Mouse (Mus musculus): Measurements from ENCODE around the gene Ano6. TPM values are rescaled to one million over a fixed set of nuclear protein-coding genes. Genes with fewer than 3 reads are reported as not detected.

Gene Ano6
- polyA plus RNA-seq, 1 experiment from 2014 or later = 35.2 TPM

GRCm38 (mm10) chr15:95855953-95856352, 65.3 kb downstream of the Ano6 start:
- H3K27me3 ChIP-seq (ENCODE audit: insufficient read depth, low read length) = no peaks in the 10 kb centered on the region
- H3K4me2 ChIP-seq (ENCODE audit: low read length) = no peak overlapping the region
- WGBS = 36% methylated on average over 7 of the region's 7 CpGs
- peak overlapping the region; percentile 37 for H3K27ac ChIP-seq
- ATAC-seq (replicated peaks; ENCODE audit: low FRiP score, low read depth) (no peak), DNase-seq (ENCODE audit: low spot score) (no peak)
- H3K9ac ChIP-seq (ENCODE audit: low read depth, low read length) = 0 out of 2 replicates have a peak overlapping the region, but pooled peaks have one; percentile 14
- H3K36me3 ChIP-seq (ENCODE audit: insufficient read depth, low read length) = no peaks in the 10 kb centered on the region
- no peak overlapping the region for H3K4me3 ChIP-seq (replicated peaks; ENCODE audit: low read depth, low read length)
- peaks cover 13% of the 10 kb centered on the region; the same call in 1 of the 2 replicates for H3K4me1 ChIP-seq (replicated peaks; ENCODE audit: insufficient read depth, low read length)
- no peaks in the 10 kb centered on the region for H3K9me3 ChIP-seq (replicated peaks; ENCODE audit: low read length)
- no peak for TF ChIP-seq CTCF (IDR thresholded peaks at IDR 0.05; ENCODE audit: low read depth)

- Histone ChIP-seq H3K4me2 (ENCODE audit: low read length) (no peak overlapping the region), H3K9ac (ENCODE audit: low read depth, low read length) (no peak overlapping the region), H3K9me3 (replicated peaks; ENCODE audit: low read length) (no peaks in the 10 kb centered on the region), H3K27ac (peak overlapping the region; percentile 3; the same call in 1 of the 2 replicates), H3K4me3 (replicated peaks; ENCODE audit: low read depth, low read length) (no peak overlapping the region), H3K4me1 (replicated peaks; ENCODE audit: insufficient read depth, low read length) (peaks cover 13% of the 10 kb centered on the region; the same call in 1 of the 2 replicates), H3K36me3 (ENCODE audit: insufficient read depth, low read length) (no peaks in the 10 kb centered on the region), H3K27me3 (ENCODE audit: insufficient read depth, low read length) (no peaks in the 10 kb centered on the region)
- ATAC-seq (replicated peaks; ENCODE audit: low FRiP score, low read depth) (no peak; the same call in 1 of the 2 replicates), DNase-seq (ENCODE audit: low spot score) (no peak)
- no peak for TF ChIP-seq CTCF (IDR thresholded peaks at IDR 0.05; ENCODE audit: low read depth)
- 50% methylated on average over 8 of the region's 8 CpGs for WGBS
Observed at GRCm38 (mm10) chr15:95856684-95857595, 66.3 kb downstream of the Ano6 start.

DNA sequence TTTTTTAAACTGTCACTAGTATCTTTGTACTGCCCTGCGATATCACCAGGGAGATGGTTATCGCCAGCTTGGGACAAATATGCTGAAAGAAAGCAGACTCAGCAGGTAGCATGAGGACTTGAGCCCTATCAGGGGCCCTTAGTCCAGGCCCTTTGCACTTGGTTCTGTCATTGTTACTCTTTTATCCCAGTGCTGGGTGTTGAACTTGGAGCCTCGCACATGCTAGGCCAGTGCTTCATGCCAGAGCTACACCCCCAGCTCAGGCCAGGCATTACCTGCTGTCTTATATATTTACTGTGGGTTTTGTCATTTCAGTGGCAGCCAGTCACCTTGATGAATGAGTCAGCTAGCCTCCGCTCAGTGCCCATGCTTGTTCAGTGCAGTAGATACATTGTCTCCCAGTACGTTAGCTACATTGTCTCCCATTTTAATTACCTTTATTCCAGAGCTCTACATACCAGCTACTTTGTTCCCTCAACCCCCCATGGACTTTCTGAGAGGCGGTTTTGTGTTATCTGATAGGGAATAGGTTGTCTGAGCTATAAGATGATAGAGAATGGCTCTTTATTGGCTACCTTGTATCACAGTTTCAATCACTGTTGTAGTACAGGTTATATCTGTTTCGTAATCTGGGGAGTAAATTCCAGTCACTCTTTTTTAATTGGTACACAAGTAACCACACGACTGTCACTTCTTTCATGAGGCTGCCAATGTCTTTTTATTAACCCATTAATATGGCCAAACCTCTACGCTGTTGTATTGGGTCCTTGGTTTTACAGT, 68.4 kb downstream of the Ano6 start:
- no peak overlapping the region for H3K4me3 ChIP-seq (replicated peaks; ENCODE audit: low read depth, low read length)
- no peaks in the 10 kb centered on the region for H3K27me3 ChIP-seq (ENCODE audit: insufficient read depth, low read length)
- H3K27ac ChIP-seq = no peak overlapping the region
- TF ChIP-seq CTCF (IDR thresholded peaks at IDR 0.05; ENCODE audit: low read depth) = no peak
- no peak overlapping the region for H3K4me2 ChIP-seq (ENCODE audit: low read length)
- DNase-seq (ENCODE audit: low spot score) (no peak), ATAC-seq (replicated peaks; ENCODE audit: low FRiP score, low read depth) (no peak)
- peaks cover 13% of the 10 kb centered on the region; the same call in 1 of the 2 replicates for H3K4me1 ChIP-seq (replicated peaks; ENCODE audit: insufficient read depth, low read length)
- no peak overlapping the region for H3K9ac ChIP-seq (ENCODE audit: low read depth, low read length)
- 84% methylated on average over 9 of the region's 9 CpGs for WGBS
- no peaks in the 10 kb centered on the region for H3K36me3 ChIP-seq (ENCODE audit: insufficient read depth, low read length)
- H3K9me3 ChIP-seq (replicated peaks; ENCODE audit: low read length) = no peaks in the 10 kb centered on the region

GRCm38 (mm10) chr15:95863865-95864660, 73.4 kb downstream of the Ano6 start:
- H3K4me3 ChIP-seq (replicated peaks; ENCODE audit: low read depth, low read length) = no peak overlapping the region
- no peaks in the 10 kb centered on the region; the same call in 1 of the 2 replicates for H3K4me1 ChIP-seq (replicated peaks; ENCODE audit: insufficient read depth, low read length)
- no peaks in the 10 kb centered on the region for H3K27me3 ChIP-seq (ENCODE audit: insufficient read depth, low read length)
- ATAC-seq (replicated peaks; ENCODE audit: low FRiP score, low read depth) (no peak), DNase-seq (ENCODE audit: low spot score) (no peak)
- no peaks in the 10 kb centered on the region for H3K9me3 ChIP-seq (replicated peaks; ENCODE audit: low read length)
- 76% methylated on average over 17 of the region's 17 CpGs for WGBS
- H3K27ac ChIP-seq = 0 out of 2 replicates have a peak overlapping the region, but pooled peaks have one; percentile 10
- H3K9ac ChIP-seq (ENCODE audit: low read depth, low read length) = no peak overlapping the region
- H3K4me2 ChIP-seq (ENCODE audit: low read length) = no peak overlapping the region
- 0 out of 2 replicates have a peak, but pooled peaks cover 7% of the 10 kb centered on the region for H3K36me3 ChIP-seq (ENCODE audit: insufficient read depth, low read length)
- no peak for TF ChIP-seq CTCF (IDR thresholded peaks at IDR 0.05; ENCODE audit: low read depth)

DNA sequence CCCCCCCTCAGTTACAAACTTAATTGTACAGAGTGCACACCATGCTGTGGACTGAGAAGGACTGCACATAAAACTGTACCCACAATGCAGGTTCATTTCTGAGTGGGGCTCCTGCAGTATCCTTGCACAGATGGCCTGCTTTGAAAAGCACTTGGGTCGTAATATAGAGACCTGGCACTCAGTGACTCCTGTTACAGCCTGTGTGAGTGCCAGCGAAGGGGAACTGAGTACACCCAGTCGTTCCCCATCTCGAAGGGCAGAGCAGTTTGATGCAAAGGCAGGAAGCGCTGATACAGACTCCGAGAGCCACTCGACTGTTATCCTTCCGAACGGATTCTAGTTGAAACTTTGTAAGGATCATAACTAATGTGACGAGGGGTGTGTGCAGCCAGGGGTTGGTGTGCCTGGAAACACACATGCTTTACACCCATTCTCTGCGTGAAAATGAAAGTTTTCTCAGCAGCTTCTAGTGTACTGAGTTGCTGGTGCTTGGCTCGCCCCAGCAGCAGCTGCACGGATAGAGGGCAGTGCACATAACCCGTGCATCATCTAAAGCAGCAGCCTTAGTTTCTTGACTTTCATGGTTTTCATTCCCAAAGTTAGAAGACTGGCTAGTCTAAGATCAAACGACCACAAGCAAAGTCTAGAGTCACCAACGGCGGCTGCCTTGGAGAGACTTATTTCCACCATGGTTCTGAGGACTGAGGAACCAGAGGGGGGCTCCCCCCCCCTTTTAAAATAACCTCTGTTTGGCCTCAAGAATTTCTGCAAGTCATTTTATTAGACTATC, 74.9 kb downstream of the Ano6 start:
- H3K4me1 ChIP-seq (replicated peaks; ENCODE audit: insufficient read depth, low read length) = no peaks in the 10 kb centered on the region; the same call in 1 of the 2 replicates
- TF ChIP-seq CTCF (IDR thresholded peaks at IDR 0.05; ENCODE audit: low read depth) = no peak
- no peak overlapping the region for H3K27ac ChIP-seq
- H3K9ac ChIP-seq (ENCODE audit: low read depth, low read length) = no peak overlapping the region
- no peak overlapping the region for H3K4me2 ChIP-seq (ENCODE audit: low read length)
- DNase-seq (ENCODE audit: low spot score) = no peak
- no peaks in the 10 kb centered on the region for H3K9me3 ChIP-seq (replicated peaks; ENCODE audit: low read length)
- H3K36me3 ChIP-seq (ENCODE audit: insufficient read depth, low read length) = 0 out of 2 replicates have a peak, but pooled peaks cover 7% of the 10 kb centered on the region
- no peak for ATAC-seq (replicated peaks; ENCODE audit: low FRiP score, low read depth)
- 80% methylated on average over 17 of the region's 17 CpGs for WGBS
- H3K27me3 ChIP-seq (ENCODE audit: insufficient read depth, low read length) = no peaks in the 10 kb centered on the region
- H3K4me3 ChIP-seq (replicated peaks; ENCODE audit: low read depth, low read length) = no peak overlapping the region
